Mouse (Mus musculus) stomach, postnatal 0 days (tissue): ENCODE measurements around the gene Plch1.

Experiments used
- CTCF ChIP-seq: IDR thresholded peaks from 2 replicates; pipeline ENCODE4 v1.5.1; 2016; ENCODE audit warnings: antibody characterized with exemption, low read depth, mild to moderate bottlenecking, moderate library complexity
- EP300 ChIP-seq: optimal IDR thresholded peaks from 2 replicates; pipeline ENCODE3; 2016; ENCODE audit warnings: antibody characterized with exemption

DNA sequence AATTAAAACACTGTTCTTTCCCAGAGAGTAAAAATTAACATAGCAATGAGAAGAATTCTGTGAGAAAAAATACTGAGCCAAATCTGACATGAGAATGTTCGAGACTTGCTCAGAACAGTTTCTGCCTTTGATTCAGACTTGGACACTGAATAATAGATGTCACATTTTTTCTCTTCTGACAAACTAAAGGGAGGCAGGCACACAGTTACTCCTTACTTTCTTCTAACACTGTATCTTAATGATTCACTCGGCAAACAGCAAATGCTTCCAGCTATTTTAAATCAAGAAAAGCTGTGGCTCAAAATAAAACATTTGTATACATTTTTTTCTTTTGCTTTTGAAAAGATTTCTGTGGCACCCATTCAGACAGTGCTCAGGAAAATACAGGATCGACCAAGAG lies 7.1 kb downstream of the Plch1 start:
- TF ChIP-seq CTCF (no peak), EP300 (no peak)
